Mouse (Mus musculus) monocyte, adult 2 months (primary cell): ENCODE measurements around the gene Lcp1.
A peak's percentile ranks its signal among the peaks of the same experiment; 100 is the strongest.

Experiments used
- DNase-seq, 2 experiments: peaks; one replicate each; pipeline ENCODE4 v3.0.0; 2022; ENCODE audit warnings: low spot score in 2 of 2, low read depth in 1 of 2

Lcp1 gene

DNA sequence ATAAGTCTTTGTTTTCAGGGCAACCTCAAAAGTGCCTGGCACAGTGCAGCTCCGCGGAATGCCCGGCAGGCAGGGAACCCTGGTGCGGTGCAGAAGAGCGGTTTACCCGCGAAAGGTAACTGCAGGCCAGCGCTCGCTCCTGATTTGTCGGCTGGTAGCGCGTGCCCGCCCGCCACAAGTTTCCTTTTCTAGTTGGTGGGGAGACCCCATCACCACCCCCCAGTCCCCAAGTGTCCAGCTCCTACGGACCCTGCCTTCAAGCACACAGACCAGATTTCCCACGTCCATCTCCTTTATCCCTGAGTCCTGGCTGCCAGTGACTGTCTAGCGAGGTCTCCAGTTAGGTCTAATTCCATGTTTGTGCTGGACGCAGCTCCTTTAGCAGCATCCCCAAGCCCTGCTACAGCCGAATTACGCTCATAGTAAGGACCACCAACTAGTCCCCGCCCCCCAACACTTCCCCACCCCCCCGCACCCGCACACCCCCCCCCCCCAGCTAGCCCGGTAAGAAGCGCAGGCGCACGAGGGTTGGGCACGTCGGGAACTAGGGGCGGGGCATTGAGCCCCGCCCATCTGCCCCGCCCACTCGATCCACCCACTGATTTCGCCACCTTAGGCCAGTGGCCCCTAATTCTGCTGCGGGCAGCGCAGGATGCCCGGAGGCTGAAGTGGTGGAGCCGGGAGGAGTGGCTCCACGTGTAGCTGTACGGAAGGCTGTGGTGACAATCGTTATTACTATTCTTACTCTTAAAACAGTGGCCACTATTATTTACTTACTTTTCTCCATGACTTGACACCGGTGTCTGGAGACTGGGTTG, at the start of gene Lcp1, which contains the start of gene Lrrc63:
Gene Lcp1 (plus strand): TSS at position 601 of the 818 bp plus-strand sequence.
Gene Lrrc63 (minus strand): TSS at position 381 of the 818 bp plus-strand sequence.
- DNase-seq = peak; percentile 42 to 79

DNA sequence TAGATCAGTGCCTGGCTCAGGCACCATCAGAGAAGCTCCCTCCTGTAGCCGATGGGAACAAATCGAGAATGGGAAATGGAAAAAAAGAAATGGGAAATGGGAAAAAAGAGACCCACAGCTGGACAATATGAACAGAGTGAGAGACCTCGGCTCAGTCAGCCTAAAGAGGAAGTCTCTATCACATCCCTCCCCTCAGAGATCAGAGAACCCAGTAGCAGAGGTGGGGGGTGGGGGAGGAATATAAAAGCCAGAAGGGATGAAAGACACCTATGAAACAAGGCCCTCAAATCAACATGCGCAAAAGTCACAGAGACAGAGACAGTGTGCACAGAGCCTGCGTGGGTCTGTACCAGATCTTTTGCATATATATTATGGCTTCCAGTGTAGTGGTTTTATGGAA, 27.9 kb upstream of the Lcp1 start:
- DNase-seq = no peak

GRCm38 (mm10) chr14:75121658-75122057, 9.2 kb upstream of the Lcp1 start:
- DNase-seq = no peak

GRCm38 (mm10) chr14:75131324-75131935, 529 bp downstream of the Lcp1 start:
- DNase-seq = no peak

DNA sequence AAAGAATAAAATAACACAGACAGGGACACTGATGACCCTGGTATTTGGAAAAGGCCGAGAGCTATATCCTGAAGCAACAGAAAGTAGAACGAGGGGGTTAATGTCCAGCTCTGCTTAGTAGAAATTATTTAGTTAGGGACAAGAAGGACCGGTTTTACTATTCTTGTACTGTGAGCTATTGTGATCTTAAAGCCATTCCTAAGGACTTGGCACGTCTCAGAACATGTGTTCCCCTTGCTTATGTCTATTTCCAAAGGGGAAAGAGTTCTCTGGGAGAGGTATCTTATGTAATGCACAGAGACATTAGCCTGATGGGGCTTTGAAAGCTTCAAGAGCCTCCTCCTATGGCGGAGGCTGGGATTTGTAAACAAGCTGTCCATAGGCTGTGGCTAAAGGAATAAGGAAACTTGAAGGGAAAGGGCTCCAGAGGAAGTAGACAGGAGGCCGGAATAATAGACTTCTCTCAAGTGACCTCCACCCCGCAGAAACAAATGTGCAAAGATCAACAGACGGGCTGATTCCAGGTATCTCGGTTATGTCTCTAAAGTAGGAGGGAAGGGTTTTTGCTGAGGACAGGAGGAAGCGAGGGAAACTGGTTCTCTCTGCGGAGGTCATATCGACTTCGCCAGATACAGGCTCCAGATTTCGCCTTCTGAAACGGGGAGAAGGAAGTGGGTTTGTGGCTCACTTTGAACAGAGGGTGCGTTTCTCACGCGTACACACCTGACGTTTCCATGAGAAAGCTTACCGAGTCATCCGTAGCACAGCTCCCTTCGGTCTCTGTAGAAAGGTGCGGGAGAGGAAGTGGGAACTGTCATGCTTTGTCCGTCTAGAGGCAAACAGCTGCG, 5.4 kb downstream of the Lcp1 start:
- DNase-seq = no peak

DNA sequence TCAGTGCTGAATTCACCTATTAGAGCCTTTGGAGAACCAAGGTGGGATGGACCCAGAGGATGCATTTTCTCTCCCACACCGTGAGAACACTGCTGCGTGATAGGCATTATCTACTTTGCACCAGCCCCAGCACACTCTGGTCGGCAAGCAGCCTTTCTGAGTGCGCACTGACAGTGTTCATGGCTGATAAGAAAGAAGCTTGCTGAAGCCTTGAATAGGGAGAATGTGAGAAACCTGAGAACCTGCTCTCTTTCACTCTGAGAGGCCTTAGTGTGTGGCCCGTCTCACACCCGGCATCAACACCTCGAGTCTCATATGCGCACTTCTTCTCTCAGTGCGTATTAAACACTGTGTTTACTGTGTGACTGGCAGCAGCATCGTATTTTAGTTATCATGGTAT, 7.6 kb downstream of the Lcp1 start:
- no peak for DNase-seq

GRCm38 (mm10) chr14:75139225-75139624, 8.3 kb downstream of the Lcp1 start:
- no peak for DNase-seq

GRCm38 (mm10) chr14:75147706-75148105, 16.8 kb downstream of the Lcp1 start:
- DNase-seq = peak in 1 of 2 experiments; percentile 27

GRCm38 (mm10) chr14:75148229-75148628, 17.3 kb downstream of the Lcp1 start:
- no peak for DNase-seq

- no peak for DNase-seq
Measured at GRCm38 (mm10) chr14:75150653-75151052, 19.8 kb downstream of the Lcp1 start.

DNA sequence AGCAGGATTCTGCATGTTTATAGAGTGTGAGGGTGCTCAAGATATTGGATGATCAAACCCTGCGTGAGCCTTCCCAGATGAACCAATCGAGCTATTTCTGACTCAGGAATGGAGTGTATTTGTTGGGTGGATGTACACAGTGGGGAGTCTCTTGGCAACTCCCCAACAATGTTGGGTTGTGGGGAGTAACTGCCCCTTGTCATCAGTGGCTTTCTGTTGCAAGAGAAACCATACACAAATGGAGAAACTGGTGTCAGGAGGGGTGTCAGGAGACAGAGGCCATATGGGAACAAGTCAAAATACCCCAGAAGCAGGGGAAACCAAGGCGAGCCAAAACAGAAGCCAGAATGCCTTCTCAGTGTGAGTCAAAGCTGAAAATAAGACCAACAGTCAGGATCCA, 20.2 kb downstream of the Lcp1 start:
- DNase-seq = no peak

GRCm38 (mm10) chr14:75154481-75154880, 23.6 kb downstream of the Lcp1 start:
- DNase-seq = no peak

DNA sequence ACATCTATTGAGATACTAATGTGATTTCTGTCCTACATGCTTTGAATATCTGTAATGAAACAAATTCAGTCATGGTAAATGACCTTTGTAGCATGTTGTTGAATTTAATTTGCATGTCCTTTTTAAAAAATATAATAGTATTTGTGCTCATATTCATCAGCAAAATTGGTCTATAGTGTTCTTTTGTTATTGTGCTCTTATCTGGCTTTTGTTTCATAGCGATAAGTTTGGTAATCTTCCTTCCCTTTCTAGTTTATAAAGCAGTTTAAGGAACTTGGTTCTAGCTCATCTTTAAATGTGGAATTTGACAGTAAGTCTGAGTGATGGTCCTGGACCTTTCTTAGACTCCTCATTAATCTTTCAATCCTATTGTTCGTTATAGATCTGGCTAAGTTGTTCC, 28.5 kb downstream of the Lcp1 start:
- no peak for DNase-seq

- no peak for DNase-seq
Measured at GRCm38 (mm10) chr14:75163866-75164265, 33.0 kb downstream of the Lcp1 start.

- no peak for DNase-seq
Measured at GRCm38 (mm10) chr14:75164345-75164744, 33.4 kb downstream of the Lcp1 start.

- DNase-seq = no peak
Measured at GRCm38 (mm10) chr14:75165574-75166131, 34.8 kb downstream of the Lcp1 start.

- no peak for DNase-seq
Measured at GRCm38 (mm10) chr14:75168501-75168900, 37.6 kb downstream of the Lcp1 start.

- no peak for DNase-seq
Measured at GRCm38 (mm10) chr14:75170546-75170945, 39.6 kb downstream of the Lcp1 start.

DNA sequence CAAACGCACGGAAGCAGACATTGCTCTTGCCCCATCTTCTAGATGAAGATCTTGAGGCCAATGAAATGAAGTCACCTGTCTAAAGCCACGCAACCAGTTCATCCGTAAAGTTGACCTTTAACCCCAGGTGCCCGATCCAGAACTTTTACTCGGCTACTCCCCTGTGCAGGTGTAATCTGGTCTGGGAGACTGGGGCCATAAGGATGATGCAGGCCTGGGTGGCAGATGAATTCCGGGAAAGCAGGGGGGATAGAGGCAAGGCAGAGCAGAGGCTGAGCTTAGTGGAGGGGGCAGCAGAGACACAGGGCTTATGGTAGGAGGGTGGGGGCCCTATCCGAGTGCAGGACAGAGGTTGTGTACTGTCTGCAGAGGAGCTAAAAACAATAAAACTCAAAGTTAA, 43.4 kb downstream of the Lcp1 start:
- no peak for DNase-seq

- no peak for DNase-seq
Measured at GRCm38 (mm10) chr14:75174731-75175555, 44.0 kb downstream of the Lcp1 start.
